ENCODE assay signal across 10 mouse cellular contexts in genomic region chr3:101146126-101146772, GRCm38 (mm10). TPM values are rescaled to one million over a fixed set of nuclear protein-coding genes. Genes with fewer than 3 reads are reported as not detected.
DNase-seq lines count a peak whose midpoint lies in the region; ATAC-seq and TF ChIP-seq lines count a peak whose summit lies in the region.
"Had no signal": no experiment of that assay in that cellular context is flagged by ENCODE, and none has a peak within 500 bp of the region (broad histone marks: within the 10 kb centered on the region; RNA-seq: fewer than 3 reads in every experiment).

No protein-coding gene starts in this region.

- H3K27ac ChIP-seq in hindbrain, embryonic 13.5 days: peak overlapping the region; percentile 88

- peak overlapping the region; percentile 50 for H3K4me2 ChIP-seq in hindbrain, embryonic 13.5 days
- peak overlapping the region; percentile 32 for H3K4me2 ChIP-seq in myocyte (ENCODE audit: low read depth)

- no peaks in the 10 kb centered on the region for H3K36me3 ChIP-seq in hindbrain, embryonic 13.5 days
- H3K36me3 ChIP-seq in myocyte (ENCODE audit: control insufficient read depth, insufficient read depth): no peaks in the 10 kb centered on the region

- 0 out of 2 replicates have a peak, but pooled peaks have one; percentile 19 for ATAC-seq in hindbrain, embryonic 13.5 days (ENCODE audit: low FRiP score)
- ATAC-seq: intestine, embryonic 16.5 days; Patski had no signal

- intact Hi-C loops in heart, postnatal 10 days (cut with DNase I): no loop called here

- peaks cover 4% of the 10 kb centered on the region; the same call in 1 of the 2 replicates for H3K9me3 ChIP-seq in hindbrain, embryonic 13.5 days

- peaks cover 27% of the 10 kb centered on the region for H3K4me1 ChIP-seq in hindbrain, embryonic 13.5 days (replicated peaks)

- H3ac ChIP-seq in myocyte (ENCODE audit: control insufficient read depth, insufficient read length): no peak overlapping the region

- TF ChIP-seq CTCF in brain, embryonic 14.5 days (IDR thresholded peaks at IDR 0.05; ENCODE audit: borderline replicate concordance, extremely low read depth, insufficient read depth, insufficient read length): no peak

- H3K79me2 ChIP-seq in myocyte (ENCODE audit: control insufficient read depth, insufficient read depth): no peaks in the 10 kb centered on the region

- H3K4me3 ChIP-seq in hindbrain, embryonic 13.5 days: no peak overlapping the region
- no peak overlapping the region for H3K4me3 ChIP-seq in myocyte

- peak; percentile 31 for DNase-seq in heart, adult 18-20 months
- no peak for DNase-seq in heart, postnatal 10 days
- DNase-seq in brain, embryonic 14.5 days (ENCODE audit: low read depth): peak; percentile 66
- no peak for DNase-seq in ovary, postnatal 36 days (ENCODE audit: low spot score)
- DNase-seq in kidney, adult 9 months: no peak

- TF ChIP-seq POLR2A in brain, embryonic 14.5 days (IDR thresholded peaks at IDR 0.05; ENCODE audit: borderline replicate concordance, extremely low read depth, insufficient read depth, insufficient read length, poor library complexity, severe bottlenecking): no peak
- TF ChIP-seq POLR2A in myocyte (IDR thresholded peaks at IDR 0.05; ENCODE audit: insufficient read length, low read depth): no peak

- no peaks in the 10 kb centered on the region for H3K27me3 ChIP-seq in hindbrain, embryonic 13.5 days
- H3K27me3 ChIP-seq in myocyte (ENCODE audit: control insufficient read depth, insufficient read depth, insufficient read length): no peaks in the 10 kb centered on the region
- H3K27me3 ChIP-seq: CH12.LX, Patski had no signal

- no peak overlapping the region for H3K9ac ChIP-seq in hindbrain, embryonic 13.5 days

- 59% methylated on average over 7 of the region's 7 CpGs for WGBS in hindbrain, embryonic 13.5 days

TF ChIP-seq in myocyte, 11 proteins besides CTCF, POLR2A, EP300 and RAD21:
- TF ChIP-seq REST (IDR thresholded peaks at IDR 0.05; ENCODE audit: insufficient read depth, insufficient read length): no peak
- TF ChIP-seq TCF3 (IDR thresholded peaks at IDR 0.05; ENCODE audit: insufficient read length, low read depth): no peak
- TF ChIP-seq E2F4 (IDR thresholded peaks at IDR 0.05; ENCODE audit: insufficient read depth): no peak
- TF ChIP-seq SRF (IDR thresholded peaks at IDR 0.05; ENCODE audit: control insufficient read depth, insufficient read length, low read depth): no peak
- TF ChIP-seq MYOD1 (IDR thresholded peaks at IDR 0.05; ENCODE audit: control insufficient read depth in 1 of 3, insufficient read length in 2 of 3, low read depth in 2 of 3): no peak
- TF ChIP-seq TCF12 (IDR thresholded peaks at IDR 0.05; ENCODE audit: insufficient read depth, poor library complexity, severe bottlenecking): no peak
- TF ChIP-seq USF1 (IDR thresholded peaks at IDR 0.05; ENCODE audit: low read depth): no peak
- TF ChIP-seq CEBPB (IDR thresholded peaks at IDR 0.05; ENCODE audit: insufficient read depth, poor library complexity, severe bottlenecking): no peak

RNA-seq across cellular contexts. Expression of gene Ptgfrn, which starts 36.2 kb away (rescaled TPM):
- total RNA-seq in heart, adult 18-20 months (2021): 10 to 100 TPM; 19.8 to 21.3 TPM
- 10 to 100 TPM; 71.5 to 74.7 TPM for total RNA-seq in heart, postnatal 10 days (2021)
- polyA plus RNA-seq in brain, embryonic 14.5 days (2012; rRNA removed): 13.6 and 20.8 TPM in 2 replicates
- 2.1 and 2.4 TPM in 2 replicates for polyA plus RNA-seq in hindbrain, embryonic 13.5 days (2015; fragmentation: Nextera tagmentation; extraction: Ambion mirVana)
- 62.8 TPM for polyA plus RNA-seq in myocyte (2012; fragmentation: generic; extraction: Trizol)
- total RNA-seq: CH12.LX had no signal

Comparison
In these comparisons a context has a peak if more than half of its experiments do, and no peak if none do; other contexts are left out.
1. DNase-seq: peak in heart, adult 18-20 months (2 of 2) and brain, embryonic 14.5 days (single experiment); none in heart, postnatal 10 days (0 of 2), ovary, postnatal 36 days (single experiment) and kidney, adult 9 months (single experiment).